Mouse (Mus musculus) urinary bladder, postnatal 10 days (tissue): ENCODE data around the gene Nfia.

Experiments
- DNase-seq: peaks from one replicate; pipeline ENCODE4 v3.0.0; 2022; ENCODE audit warnings: low spot score

Nfia gene

DNA sequence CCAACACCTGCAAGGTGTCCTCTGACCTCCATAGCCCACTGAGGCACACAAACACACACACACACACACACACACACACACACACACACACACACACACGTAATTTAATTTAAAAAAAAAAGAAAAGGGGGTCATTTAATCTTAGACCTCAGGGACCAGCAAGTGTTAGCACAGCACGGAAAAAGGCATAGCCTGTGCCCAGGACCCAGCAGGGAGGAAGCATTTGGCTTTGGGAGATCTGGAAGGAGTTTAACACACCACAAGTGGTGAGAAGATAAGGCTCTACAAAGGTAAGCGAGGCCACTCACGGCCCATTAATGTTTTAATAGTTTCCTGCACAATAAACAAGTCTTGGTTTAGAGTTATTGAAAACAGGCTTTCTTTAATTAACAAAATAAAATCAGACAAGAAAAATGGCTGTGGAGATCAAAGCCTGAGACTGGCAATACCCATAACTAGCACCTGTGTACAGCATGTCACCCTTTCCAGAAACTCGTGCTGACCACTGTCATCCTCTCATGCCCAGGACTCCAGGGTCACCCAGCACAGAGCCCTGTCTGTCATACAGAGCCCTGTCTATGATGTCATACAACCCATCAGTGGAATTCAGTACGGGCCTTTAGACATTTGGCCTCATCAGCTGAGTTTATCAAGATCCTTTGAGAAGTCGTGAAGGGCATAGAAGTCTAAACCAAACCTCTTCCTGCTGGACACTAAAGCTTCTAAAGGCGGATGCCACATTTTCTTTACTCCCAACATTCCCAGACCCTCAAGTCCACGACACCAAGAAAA, 332.6 kb downstream of the Nfia start:
- DNase-seq: no peak

DNA sequence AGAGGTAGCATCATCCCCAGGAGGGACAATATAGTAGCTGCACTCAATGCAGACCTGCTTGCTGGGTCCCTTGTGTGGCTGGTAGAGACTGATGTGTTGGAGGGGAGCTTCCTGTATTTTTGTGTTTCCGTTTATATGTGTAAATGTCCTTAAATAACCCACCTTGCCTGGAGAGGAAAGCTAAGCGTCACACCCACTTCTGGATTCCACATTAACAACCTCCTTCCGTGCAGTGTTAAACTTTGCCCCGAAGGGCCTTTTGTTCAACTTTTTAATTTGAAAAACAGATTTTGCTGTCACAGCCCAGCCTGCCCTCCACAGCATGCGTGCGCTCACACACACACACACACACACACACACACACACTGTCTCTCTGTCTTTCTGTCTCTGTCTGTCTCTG, 333.4 kb downstream of the Nfia start:
- no peak for DNase-seq

DNA sequence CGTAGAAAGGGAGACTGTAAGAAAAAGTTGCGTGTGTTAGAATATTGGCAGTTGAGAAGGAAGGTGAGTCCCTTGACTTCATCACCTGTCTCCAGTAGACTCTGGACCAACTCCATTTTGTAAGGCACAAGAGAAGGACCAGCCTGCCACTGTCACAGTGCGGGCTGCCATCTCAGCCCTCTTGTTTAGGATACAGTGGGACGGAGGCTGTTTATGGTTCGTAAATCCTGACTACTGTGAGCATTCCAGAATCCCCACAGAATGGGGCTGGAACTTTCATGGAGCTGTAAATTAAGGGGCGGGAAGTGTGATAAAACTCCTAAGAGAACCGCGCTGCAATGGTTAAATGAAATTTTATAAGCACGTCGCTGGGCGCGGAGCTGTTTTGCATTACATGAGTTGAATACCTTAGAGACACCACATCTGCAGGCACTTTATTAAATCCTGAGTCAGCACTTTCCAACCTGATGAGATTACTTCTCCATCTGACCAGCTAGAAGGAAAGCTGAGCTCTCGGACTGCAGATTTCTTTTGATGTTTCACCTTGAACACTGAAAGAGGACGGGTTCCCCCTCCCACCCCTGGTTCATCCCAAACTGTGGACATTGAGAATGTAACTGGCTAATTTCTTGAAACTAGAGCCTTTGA, 334.0 kb downstream of the Nfia start:
- DNase-seq: no peak

DNA sequence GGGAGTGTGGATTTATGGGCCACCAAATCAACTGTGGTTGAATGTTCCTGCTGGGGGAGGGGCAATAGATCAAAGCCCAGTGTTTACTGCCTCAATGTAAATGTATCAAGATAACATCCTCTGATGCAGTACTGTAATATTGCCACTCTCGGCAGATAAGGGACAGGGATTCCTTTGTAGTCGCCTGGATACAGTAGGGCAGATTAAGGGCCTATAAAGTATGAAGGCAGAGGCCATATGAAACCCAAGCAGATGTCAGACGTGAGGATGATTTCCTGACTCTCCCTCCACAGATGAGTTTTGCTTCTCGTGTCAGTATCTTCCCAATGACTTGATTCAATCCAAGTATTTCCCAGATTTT, 334.5 kb downstream of the Nfia start:
- DNase-seq: no peak

DNA sequence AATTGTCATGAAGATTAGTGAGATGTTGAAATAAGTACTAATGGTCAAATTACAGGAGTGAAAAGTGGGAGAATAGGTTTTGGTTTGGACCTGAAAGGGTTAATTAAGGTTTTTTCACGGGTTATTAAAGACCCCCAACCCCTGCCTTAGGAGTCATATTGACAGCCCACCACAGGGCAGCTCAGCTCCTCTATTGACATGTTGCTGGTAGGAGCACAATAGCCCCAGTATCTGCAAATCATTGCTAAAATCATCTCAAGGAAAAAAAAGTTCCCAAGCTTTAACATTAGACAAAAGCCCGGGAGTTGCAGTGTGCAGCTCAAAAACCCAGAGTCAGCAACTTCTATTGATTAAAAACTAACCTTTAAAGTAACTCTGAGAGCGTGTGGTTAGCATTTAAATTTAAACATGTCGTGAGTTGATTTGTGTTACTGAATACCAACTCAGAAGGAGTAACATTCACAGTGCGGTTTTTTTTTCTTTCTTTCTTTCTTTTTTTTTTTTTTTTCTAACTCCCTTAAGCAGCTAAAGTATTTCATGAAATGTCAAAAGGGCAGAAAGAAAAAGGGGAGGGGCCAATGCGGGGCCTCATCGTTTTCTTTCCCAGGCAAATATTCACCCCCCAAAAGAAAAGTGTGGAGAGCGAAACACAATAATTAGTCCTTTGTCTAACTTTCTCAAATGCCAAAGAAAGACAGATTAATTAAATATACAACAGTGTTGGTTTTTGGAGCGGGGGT, 335.6 kb downstream of the Nfia start:
- DNase-seq: no peak

DNA sequence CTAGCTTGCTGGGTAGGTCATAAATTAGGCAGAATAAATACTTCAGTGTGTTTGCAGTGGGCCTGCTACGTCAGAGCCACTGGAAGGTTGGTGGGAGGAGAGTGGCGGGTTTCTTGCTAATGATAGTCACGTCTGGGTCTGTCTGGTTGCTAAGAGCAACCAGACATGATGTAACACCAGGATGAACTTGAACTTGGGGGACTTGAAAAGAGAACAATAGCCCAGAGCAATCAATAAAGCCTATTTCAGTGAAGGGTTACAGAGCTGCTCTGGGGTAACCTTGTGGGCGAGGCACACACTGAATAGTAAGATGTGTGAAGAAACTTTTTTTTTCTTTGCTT, 336.1 kb downstream of the Nfia start:
- no peak for DNase-seq

DNA sequence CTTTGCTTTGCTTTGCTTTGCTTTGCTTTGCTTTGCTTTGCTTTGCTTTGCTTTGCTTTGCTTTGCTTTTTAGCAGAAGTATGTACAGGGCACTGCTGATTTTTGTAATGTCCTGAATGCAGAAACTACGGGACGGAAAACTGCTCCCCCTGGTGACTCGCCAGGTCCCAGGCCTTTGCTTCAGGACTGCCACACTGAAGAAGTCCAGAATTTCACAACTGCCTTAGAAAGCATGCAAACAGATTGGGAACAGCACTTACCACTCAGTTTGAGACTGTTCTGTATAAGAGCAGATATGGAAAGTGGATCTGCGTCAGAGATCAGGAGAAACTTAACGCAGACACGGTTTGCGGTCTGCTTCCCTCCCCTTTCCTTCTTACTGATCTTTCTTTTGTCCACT, 336.5 kb downstream of the Nfia start:
- DNase-seq: no peak

DNA sequence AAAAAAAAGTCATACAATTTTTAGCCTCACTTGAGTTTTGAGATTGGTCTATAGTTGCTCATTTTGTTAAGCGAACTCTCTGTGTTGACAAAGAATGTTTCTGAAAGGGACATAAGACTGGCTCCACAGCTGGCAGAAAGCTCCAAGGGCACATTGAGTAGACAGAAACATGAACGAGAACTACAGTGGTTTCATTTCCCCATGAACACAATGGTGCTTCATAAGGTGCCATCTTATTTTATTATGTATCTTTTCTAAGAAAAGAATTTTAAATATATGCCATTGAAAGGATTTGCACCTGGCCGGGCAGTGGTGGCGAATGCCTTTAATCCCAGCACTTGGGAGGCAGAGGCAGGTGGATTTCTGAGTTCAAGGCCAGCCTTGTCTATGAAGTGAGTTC, 337.4 kb downstream of the Nfia start:
- DNase-seq: no peak

DNA sequence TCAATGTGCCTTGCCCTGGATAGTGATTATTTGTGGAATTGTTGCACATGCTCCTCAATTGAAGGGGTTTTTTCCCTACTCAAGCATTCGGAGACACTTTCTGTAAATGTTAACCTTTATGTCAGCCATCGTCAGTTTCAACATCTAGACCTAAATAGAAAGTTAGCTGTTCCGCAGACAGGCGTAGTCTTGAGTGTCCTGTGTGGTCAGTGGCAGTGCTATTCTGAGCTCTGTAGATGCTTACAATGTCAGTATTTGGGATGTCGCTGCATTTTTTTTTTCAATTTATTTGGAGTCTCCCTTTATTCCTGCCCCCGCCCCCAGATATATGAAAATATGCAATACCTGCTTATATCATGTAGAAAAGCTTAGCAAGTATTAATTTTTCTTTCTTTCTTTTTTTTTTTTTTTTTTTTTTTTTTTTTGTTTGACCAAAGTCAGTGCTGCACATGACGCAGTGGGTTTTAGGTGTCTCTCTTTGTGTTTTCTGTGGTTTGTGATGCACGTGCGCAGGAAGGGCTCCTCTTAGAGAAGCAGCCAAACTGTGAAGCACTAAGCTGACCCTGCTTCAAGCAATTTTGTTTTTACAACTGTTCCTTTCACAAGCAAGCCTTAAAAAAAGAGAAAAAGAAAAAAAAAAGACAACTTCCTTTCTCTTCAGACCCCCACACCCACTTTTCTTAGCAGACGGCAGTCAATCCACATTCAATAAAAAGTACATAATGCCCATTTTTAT, 340.9 kb downstream of the Nfia start:
- DNase-seq: no peak

DNA sequence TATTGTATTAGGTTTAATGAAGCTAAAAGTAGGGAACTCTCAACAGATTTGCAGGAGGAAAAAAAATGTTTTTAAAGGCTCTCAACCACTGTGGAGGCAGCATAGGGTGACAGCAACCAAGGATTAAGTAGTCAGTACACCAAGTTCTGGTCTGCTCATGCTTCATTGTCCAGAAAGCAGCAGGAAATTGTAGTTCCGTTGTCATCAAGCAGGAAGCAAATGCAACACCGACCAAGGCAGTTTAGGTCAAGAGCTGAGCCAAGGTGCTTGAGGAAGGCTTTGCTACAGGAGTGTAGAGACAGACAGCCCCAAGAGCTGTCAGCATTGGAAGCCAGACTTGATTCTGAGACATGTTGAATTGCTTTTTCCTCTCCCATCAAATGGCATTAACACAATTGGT, 342.4 kb downstream of the Nfia start:
- no peak for DNase-seq

DNA sequence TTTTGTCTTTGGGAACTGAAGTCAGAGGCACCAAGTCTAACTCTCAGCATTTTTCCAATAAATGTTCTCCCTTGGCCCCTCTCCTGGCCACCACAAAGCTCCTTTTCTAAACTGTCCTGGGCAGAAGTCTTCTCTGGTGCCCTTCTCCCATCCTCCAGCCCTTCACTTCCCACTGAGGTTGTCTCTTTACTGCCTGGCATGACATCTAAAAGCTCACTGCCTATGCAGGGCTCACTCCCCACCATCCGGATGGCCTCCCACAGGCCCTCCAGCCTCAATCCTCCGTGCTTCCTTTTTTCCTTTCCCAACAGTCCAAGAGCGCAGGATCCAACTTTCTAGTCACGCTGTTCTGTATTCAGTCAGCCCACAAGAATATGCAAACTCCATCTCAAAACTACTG, 342.9 kb downstream of the Nfia start:
- no peak for DNase-seq

DNA sequence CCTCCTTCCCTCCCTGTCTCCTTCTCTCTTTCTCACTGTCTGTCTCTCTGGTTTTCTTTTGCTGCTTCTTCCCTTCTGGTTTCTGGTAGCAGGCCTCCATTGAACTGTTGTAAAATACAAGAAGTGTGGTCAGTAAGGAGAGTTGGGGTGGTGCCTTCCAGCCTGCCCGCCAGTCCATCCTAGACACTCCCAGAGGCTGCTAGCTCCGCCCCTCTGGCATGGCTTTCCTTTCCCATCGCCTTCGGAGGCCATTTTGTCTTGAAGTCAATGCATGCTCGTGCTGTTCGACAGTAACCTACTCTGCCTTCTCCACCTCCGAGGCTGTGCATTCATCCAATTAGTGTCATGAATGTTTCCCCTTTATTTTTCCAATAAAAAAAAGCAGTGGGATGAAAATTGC, 343.5 kb downstream of the Nfia start:
- DNase-seq: no peak

DNA sequence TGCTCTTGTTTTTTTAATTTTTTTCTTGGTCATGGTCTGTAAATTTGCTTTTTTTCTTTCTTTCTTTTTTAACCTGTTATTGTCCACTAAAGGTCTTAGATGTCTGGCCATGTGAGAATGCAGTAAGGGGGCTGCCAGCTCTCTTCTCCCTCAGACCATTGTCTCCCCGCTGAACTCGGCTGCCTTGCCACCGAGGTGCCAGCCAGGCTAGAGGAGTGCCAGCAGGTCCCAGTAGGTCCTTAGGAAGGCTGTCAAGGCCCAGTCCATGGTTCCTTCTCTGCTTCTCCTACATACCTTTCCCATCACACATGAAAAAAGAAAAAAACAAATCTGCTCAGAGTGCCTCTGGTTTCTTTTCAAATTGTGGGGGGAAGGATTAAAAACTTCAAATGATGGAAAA, 345.6 kb downstream of the Nfia start:
- no peak for DNase-seq

DNA sequence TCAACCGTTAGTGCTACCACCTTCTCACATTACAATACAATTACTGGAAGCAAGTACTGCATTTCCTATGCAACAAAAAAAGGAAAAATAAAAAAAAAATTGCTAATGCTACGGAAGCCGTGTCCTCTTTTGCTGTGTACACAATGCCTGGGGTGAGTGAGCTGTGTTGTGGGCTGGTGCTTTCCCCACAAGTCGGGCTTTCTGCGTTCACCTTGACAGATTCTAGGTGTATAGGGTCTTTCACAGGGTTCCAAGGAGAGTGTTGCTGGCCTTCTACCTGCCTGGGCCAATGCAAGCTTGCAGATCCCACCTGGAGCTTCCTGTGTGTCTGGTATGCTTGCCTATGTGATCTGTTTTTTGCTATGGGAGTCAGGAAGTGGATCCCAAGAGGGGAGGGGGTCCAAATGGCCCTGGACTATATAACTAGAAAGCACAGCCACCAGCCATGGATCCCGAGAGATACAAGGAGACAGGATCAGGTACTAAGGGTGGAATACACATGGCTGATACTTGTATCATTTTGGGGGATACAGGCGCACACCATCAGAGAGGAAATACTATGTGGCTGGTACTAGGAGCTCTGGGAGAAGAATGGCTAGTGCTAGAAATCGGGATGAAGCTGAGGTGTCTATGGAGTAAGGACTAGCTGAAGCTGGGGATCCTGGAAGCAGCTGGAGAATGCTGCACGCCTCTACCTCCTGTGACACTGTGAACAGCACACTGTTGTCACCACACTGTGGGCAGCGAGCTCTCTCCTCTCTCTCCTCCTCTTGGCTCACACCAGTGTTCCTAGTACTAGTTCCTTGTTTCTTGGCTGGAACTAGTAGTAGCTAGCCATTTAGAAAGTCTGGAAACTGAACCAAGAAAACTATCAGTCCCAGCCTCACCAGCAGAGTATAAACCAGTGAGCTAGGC, 346.5 kb downstream of the Nfia start:
- DNase-seq: no peak

DNA sequence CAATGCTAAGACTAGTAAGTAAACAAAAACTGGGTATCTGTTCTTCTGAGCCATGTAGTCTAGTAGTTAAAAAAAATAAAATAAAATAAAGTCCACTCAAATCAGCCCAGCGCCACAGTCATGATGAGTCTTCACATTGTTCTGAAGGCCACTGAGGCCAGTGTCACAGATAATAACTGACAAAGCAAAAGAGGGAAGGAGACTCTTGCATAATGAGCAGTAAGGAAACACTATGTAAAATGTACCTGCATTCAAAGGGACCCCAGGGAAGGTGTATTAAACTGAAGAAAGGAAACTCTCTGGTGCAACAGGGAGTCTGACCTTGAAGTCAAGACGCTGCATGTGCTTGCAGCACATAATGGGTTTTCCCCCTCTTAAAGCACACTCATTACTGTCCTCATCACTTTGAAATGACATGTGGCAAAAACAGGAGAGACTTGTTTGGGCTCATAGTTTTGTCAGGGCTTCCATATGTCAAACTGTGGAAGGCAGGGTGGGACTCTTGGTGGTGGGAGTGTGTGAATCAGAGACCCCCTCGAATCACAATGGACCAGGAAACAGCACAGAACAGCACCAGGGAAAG, 347.5 kb downstream of the Nfia start:
- DNase-seq: no peak

DNA sequence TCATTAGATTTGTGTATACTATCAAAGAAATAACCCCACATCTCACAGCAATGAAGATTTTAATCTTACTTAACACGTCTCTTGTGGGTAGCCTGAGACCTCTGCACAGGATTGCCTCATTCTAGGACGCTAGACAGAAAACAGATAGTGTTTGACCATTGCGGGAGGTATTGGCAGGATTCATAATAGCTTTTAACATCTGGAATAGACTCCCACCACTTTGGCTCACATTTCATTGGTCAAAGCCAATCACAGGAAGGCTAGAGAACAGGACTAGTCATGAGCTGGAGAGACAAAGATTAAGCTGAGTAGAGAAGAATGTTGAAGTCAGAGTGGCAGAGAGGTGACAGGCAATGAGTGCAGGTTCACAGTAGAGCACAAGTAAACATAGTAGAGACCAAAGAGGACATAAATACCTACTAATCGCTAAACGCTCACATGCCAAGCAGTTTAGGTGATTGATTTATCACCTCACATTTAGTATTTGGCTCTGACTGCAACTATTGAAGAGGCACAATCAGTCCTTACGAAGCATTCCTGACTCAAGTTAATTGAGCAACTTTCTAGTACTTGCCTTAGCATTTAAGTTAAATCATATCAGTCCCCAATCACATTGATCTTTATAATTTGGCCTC, 348.3 kb downstream of the Nfia start:
- DNase-seq: no peak

DNA sequence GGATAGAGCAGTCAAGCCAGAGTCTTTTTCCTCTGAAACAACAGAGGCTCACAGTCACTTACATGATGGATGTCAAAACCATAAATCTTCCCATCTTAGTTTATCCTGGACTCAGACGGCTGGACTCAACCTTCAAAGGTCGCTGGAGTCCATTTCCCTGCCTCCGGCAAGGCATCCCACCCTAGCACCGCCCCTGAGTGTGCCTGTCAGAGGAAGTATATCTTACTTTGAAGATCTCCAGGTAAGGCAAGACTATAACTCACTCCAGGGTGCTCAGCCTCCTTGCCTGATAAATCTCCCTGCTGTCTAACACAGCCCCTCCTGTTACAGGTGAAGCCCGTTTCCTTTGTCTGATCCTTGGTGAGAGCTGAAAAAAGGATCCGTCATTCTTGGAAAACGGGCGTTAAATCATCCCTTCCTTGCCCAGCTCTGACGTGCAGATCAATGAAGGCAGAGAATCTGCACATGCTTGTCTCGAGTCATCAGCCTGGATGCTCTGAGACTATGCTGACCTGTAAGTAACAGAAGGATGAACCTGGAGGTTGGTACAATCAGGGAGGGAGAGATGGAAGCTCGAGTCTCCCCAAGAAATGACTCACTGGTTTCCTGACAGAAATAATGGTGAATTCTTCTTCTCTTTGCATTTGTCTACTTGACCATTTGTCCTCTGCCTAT, 353.6 kb downstream of the Nfia start:
- DNase-seq: no peak

DNA sequence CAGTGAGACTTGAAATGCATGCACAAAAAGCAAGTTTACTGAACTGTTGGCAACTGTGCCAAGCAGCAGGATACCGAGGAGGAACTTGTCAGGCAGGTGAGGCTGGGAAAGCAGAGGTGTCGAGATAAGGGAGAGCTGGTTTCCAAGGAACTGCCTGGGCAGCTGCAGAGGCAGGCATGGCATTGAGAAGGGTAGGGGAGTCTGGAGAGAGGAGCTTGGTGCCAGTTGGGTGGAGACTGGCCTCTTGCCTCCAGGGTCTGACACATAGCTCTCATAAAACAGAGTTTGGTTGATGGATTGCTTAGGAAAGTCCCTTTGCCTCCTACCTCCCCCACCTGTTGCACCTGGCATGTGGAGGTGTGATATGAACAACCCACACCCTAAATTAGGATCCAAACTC, 358.3 kb downstream of the Nfia start:
- no peak for DNase-seq

DNA sequence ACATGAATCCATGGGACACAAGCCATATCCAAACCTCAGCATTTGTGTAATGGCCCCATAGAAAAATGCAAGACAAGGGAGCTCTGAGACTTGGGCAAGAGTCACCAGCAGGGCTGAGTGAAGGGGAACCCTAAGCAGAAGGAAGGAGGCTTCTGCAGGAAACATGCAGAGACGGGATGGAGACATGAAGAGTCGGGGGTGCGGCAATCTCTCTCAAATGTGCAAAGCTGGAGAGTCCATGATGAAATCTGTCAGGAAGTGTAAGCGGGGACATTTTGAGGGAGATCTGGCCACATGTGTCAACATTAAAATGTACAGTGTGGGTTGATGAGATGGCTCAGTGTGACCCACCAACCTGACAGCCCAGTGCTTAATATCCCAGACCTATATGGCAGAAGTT, 361.5 kb downstream of the Nfia start:
- DNase-seq: no peak

DNA sequence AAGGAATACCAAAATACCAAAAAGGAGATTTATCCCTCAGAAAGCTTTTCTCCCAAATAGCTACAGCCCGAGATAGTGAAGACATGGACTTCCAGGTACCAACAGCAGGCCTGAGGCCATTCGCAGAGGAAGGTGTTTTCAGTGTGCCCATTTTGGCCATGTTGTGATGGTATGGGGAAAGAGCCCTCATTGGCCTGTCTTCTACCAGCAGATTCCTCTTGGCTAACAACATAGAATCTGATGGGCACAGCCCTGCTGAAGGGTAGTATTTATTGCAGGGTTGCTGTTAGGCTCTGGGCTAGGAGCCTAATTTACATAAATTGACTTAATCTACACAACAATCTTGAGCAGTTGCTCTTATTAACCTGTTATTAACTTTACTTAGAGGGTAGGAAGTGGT, 363.5 kb downstream of the Nfia start:
- DNase-seq: no peak
